Mouse (Mus musculus) cerebellum, adult 18-20 months (tissue): ENCODE measurements around the gene Ndufv2.
A peak's percentile ranks its signal among the peaks of the same experiment; 100 is the strongest.

Experiments used
- DNase-seq, 2 experiments: peaks; one replicate each; pipeline ENCODE4 v3.0.0; 2021

The Ndufv2 gene

GRCm38 (mm10) chr17:66101380-66102330 is at the start of gene Ndufv2:
Gene Ndufv2, minus strand, starts transcription at chr17:66101559.
- DNase-seq: peak; percentile 94 to 96

- no peak for DNase-seq
Observed at GRCm38 (mm10) chr17:66131212-66131611, 29.9 kb upstream of the Ndufv2 start.

DNA sequence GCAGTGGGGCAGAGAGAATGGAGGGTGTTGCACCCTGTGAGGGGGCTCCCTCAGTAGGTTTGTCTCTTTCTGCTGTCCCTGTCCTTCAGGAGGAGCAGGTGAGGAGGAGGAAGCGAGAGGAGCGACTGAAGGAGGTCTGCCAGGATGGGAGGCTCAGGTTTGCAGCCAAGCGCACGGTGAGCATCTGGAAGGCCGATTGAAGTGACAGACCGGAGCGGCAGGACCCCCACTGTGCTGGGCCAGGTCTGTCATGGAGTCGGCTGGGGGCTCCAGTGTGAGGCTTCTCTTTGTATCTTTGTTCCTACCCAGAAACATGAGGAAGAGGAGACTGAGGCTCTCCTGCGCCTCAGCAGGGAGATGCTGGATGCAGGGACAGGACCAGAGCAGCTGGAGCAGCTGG is 29.0 kb upstream of the Ndufv2 start:
- DNase-seq: no peak

GRCm38 (mm10) chr17:66125211-66125610 is 23.9 kb upstream of the Ndufv2 start:
- no peak for DNase-seq

GRCm38 (mm10) chr17:66123816-66124610 is 22.7 kb upstream of the Ndufv2 start:
- DNase-seq: no peak

DNA sequence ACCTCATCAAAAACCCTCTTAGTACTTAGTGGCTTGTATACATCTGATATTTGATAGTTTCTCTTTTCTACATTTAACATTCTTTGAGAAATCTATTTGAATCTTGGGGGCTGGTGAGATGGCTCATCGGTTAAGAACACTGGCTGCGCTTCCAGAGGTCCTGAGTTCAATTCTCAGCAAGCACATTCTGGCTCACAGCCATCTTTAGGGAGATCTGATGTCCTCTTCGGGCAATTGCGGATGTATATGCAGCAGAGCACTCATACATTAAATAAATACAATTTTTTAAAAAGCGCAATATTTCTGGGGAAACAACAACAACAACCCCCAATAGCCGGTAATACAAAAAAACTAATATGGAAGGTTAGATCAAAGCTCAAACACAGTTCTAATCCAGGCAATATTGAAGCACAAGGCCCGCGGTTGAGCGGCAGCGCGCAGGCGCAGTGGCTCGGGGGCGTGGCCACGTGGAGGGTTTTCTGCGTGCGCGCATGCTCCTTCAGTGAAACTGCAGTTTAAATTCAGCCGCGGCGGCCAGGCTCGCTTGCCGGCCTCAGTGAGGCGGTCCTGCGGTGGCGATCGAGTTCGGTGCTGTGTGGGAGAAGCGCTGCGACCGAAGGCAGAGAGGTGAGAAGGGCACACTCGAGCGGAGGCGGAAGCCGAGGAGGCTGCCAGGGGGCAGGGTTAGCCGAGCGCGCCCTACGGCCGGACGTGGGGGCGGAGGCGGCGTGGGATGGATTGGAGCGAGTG is 21.9 kb upstream of the Ndufv2 start, which contains the start of gene Ddx11:
Gene Ddx11, plus strand, starts transcription at position 455 of the 750 bp plus-strand sequence.
- peak; percentile 92 to 97 for DNase-seq

DNA sequence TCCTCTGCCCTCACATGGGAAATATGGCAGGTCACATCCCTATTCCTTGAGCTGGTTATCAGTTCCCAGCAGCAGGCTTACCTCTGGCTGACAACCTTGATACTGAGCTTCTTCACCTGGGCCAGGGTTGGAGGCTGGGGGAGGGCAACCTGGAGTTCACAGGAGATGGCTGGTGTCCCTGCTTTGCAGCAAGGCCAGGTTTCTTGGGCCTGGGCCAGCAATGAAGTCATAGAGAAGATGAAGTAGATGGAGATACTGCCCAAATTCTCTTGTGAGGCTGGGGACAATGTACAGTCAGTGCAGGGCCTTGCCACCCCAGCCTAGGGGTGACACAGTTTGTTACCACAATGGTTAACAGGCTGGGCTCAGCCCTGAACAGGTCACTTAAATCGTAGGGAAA is 19.3 kb upstream of the Ndufv2 start:
- peak; percentile 48 to 53 for DNase-seq

DNA sequence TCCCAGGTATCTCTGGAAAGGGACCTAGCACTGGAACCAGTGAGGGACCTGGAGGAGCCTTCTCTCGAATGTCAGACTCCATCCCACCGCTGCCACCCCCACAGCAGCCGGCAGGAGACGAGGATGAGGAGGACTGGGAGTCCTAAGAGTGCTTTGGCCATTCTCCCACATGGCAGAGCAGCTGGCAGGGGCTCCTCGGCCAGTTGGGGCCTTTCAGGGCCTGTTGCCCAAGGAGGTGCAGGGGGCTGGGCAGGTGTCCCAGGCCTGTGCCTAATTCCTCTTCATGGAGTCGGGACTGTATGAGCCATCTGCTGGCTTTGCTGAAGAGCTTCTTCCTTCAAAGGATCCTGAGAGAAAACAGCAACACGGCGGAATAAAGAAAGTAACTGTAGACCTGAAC is 17.6 kb upstream of the Ndufv2 start:
- peak; percentile 35 to 37 for DNase-seq

- no peak for DNase-seq
Observed at GRCm38 (mm10) chr17:66112166-66112565, 10.8 kb upstream of the Ndufv2 start.

DNA sequence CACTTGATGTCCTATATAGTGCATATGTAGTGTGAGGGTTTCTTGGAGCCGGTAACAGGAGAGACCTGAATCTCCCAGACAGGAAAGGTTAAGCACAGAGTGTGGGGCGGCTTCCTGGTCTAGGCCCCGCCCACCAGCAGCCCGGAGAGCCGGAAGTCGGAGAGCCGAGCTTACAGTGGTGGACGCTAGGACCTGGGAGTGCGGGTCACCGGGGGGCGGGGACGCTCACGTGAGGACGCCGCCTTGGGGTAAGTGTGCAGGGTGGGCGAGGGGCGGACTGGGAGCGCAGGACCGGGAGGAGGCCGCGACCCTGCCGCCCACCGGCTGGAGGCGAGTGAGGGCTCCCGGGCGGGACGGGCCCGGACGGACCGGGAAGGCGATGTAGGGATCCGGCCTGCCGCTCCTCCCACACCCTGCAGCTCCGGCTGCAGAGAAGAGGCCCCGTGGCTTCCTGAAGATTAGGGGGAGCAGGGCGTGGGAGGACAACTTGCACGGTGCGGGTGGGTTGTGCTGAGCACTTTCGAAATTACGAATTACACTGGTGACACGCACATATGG is 10.1 kb upstream of the Ndufv2 start, which contains the start of gene Washc1:
Gene Washc1, plus strand, starts transcription at position 144 of the 558 bp plus-strand sequence.
- peak; percentile 89 for DNase-seq

GRCm38 (mm10) chr17:66110746-66111145 is 9.4 kb upstream of the Ndufv2 start:
- DNase-seq: no peak

DNA sequence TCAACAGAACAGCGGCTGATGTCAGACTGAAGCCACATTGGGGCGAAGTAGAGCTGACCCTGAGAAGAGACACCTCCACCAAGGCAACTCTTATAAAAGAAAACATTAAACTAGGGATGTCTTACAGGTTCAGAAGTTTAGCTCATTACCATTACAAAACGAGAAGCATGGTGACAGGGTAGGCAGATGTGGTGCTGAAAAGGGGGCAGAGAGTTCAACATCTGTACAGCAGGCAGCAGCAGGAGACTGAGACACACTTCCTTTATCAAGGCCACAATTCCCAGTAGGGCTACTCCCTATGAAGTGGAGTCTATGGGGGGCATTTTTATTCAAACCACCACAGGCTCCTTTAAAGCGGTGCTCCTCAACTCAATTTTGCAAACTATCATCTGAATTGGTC is 6.8 kb upstream of the Ndufv2 start:
- DNase-seq: no peak

GRCm38 (mm10) chr17:66107466-66107865 is 6.1 kb upstream of the Ndufv2 start:
- no peak for DNase-seq

DNA sequence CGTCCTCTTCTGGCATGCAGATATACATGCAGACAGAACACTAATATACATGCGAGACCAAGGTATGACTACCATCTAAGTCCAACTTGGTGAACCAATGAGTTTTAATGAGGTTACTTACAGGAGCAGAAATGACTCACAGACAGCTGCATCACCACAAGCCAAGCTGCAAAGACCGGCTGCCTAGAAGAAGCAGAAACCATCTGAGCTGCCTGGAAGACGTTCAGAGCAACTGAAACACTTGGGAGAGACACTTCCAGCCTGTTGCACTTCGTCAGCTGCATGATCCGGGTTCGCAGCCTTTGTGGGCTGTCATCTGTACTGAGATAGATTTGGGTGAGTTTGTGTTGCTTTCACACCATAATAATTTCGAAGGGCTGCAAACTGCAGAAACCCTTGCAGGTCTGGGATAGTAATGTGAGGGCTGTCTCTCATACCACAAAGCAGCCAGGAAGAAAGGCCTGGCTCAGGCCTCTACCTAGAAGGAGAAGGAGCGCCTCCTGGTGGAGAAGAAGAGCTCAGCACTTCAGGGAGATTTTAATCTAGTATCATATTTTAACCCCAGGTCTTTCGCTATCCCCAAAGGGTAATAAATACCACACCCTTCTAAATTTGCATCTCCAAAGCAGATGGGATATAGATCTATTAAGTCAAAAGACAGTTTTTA is 5.4 kb upstream of the Ndufv2 start:
- peak; percentile 72 to 73 for DNase-seq

DNA sequence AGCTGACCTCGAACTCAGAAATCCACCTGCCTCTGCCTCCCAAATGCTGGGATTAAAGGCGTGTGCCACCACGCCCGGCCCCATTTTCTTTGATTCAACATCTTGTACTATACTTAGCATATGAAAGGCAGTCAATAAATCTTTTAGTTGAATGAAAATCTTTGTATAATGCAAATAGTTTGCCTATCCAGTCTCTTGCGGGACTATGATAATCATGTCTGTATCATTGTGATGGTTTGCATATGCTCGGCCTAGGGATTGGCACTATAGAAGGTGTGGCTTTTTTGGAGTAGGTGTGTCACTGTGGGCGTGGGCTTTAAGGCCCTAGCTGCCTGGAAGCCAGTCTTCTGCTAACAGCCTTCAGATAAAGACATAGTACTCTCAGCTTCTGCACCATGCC is 2.7 kb upstream of the Ndufv2 start:
- no peak for DNase-seq

- DNase-seq: peak in 1 of 2 experiments; percentile 28
Observed at GRCm38 (mm10) chr17:66100566-66101379, 586 bp downstream of the Ndufv2 start.

- DNase-seq: no peak
Observed at GRCm38 (mm10) chr17:66092664-66093063, 8.7 kb downstream of the Ndufv2 start.

- no peak for DNase-seq
Observed at GRCm38 (mm10) chr17:66092065-66092464, 9.3 kb downstream of the Ndufv2 start.

DNA sequence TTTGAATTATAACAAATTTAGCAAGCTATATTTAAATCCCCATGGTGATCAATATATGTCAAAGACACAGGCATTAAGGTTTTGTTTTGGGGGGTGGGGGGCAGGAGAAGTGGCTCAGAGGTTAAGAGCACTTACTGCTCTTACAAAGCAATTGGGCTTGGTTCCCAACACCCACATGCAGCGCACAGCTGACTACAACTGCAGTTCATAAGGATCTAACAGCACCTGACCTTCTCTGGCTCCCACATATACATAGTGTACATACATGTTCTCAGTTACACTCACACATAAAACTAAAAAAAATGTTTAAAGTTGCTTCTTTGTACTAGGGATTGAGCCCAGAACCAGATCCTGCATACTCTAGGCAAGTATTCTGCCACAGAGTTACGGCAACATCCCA is 10.0 kb downstream of the Ndufv2 start:
- no peak for DNase-seq

GRCm38 (mm10) chr17:66090251-66090650 is 11.1 kb downstream of the Ndufv2 start:
- DNase-seq: no peak

GRCm38 (mm10) chr17:66085038-66085437 is 16.3 kb downstream of the Ndufv2 start:
- no peak for DNase-seq
